Mouse (Mus musculus) forebrain, embryonic 10.5 days (tissue): ENCODE measurements around the gene Mybpc1. TPM values are rescaled to one million over a fixed set of nuclear protein-coding genes. Genes with fewer than 3 reads are reported as not detected.
"Not testable (repeated sequence)": the region's sequence is repeated elsewhere in the genome, so short reads cannot be mapped to it uniquely, and the experiment has no call there.

Source experiments
- DNase-seq: peaks from one replicate; pipeline ENCODE4 v3.0.0-alpha.2; 2017; ENCODE audit warnings: low spot score; ENCODE audit errors: extremely low spot score
- H3K27ac ChIP-seq: fragments of 300-500 bp; sonication (generic); 2 replicates; pipeline ENCODE4 v1.5.1; 2016; ENCODE audit warnings: mild to moderate bottlenecking
- H3K27me3 ChIP-seq: fragments of 300-500 bp; sonication (generic); 2 replicates; pipeline ENCODE4 v1.6.1; 2016; ENCODE audit warnings: mild to moderate bottlenecking; ENCODE audit not compliant: poor library complexity, severe bottlenecking
- H3K36me3 ChIP-seq: fragments of 300-500 bp; sonication (generic); replicated peaks from 2 replicates; pipeline ENCODE4 v1.6.1; 2016; ENCODE audit warnings: mild to moderate bottlenecking, moderate library complexity
- H3K4me1 ChIP-seq: fragments of 300-500 bp; sonication (generic); 2 replicates; pipeline ENCODE4 v1.6.1; 2016
- H3K4me3 ChIP-seq: fragments of 300-500 bp; sonication (generic); 2 replicates; pipeline ENCODE4 v1.5.1; 2016; ENCODE audit warnings: mild to moderate bottlenecking, moderate library complexity
- H3K9me3 ChIP-seq: fragments of 300-500 bp; sonication (generic); 2 replicates; pipeline ENCODE4 v1.6.1; 2016; ENCODE audit warnings: mild to moderate bottlenecking, moderate library complexity
- WGBS: fragments of 180-500 bp; shearing (Covaris S2); methylation state at CpG from one replicate; pipeline ENCODE4 v1.1.7; 2016; 5-methylcytosine and 5-hydroxymethylcytosine counted together
- polyA plus RNA-seq: library from polyadenylated mRNA; unstranded; fragments of >200 nt; fragmentation: Nextera tagmentation; extraction: Ambion mirVana; gene quantifications from 2 replicates; pipeline ENCODE4 v1.2.1, GENCODE M21; 2016

Mybpc1 gene
- polyA plus RNA-seq, 1 experiment from 2014 or later: 0.17 TPM

- Histone ChIP-seq H3K9me3 (no peaks in the 10 kb centered on the region), H3K4me3 (peak within 1 kb of the TSS; percentile 81), H3K36me3 (no peaks in the 10 kb centered on the region), H3K27ac (peak within 1 kb of the TSS; percentile 90), H3K27me3 (no peaks in the 10 kb centered on the region), H3K4me1 (peaks cover 36% of the 10 kb centered on the region)
- under 1% methylated on average over 62 of the region's 80 CpGs for WGBS
- DNase-seq: peak; percentile 86
Measured at GRCm38 (mm10) chr10:88503421-88504314, 101.3 kb downstream of the Mybpc1 start, which contains the start of gene Chpt1. Gene Chpt1, minus strand, starts transcription at chr10:88504073.

DNA sequence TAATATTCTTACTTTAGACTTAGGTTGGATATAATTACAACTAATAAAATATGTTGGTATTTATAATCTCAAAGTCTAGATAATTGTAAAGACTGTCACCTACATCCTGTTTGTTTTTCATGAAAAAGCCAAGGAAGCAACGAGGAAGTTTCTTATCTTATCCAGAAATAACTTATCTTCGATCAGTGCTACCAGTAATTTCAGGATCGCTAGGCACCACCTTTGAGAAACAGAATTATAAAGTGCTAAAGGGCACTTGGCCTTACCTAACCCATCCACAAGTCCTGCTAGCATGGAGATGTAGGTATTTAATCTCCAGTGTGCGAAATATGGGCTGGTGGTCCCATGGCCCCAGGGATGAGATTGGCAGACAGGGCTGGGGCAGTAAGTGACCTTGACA lies 102.0 kb downstream of the Mybpc1 start:
- Histone ChIP-seq H3K27ac (peak overlapping the region; percentile 90), H3K9me3 (no peaks in the 10 kb centered on the region), H3K4me1 (peaks cover 36% of the 10 kb centered on the region), H3K4me3 (peak overlapping the region; percentile 81), H3K27me3 (no peaks in the 10 kb centered on the region), H3K36me3 (no peaks in the 10 kb centered on the region)
- 61% methylated on average over 4 of the region's 4 CpGs for WGBS
- DNase-seq: no peak

DNA sequence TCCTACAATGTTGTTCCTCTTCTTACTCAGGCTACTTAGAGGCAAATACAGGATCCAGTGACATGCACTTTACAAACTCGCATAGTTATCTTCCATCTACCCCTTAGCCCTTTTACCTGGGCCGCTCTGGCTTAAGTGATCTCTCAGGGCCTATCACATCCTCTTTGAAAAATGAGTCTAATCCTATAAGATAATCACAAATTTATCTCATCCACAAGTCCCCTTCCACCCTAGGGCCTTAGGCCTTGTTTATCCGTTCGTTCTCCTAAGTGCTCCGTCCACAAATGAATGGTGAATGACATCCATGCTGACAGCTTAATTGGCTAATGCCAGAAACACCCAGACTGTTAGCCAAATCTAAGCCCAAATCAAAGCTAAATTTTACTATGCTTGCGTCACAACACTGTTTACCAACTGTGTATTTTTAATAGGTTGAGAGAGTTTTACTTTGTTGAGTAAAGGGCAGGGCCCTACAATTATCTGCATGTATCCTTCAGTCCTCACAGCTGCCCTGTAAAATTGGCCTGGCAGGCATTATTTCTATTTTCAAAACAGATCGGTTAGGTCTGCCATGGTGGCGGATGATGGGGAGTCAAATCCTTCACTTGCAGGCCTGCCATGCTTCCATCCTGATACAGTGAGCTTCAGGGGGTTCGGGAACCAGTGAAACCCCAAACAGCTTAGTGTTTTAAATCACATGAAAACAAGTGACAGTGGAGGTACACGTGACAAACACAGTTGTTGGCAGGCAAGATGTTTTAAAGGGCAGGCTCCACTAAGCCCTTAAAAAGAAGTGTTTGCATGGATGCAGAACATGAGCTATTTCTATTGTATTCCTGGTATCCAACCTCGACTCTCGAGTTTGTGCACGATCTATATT lies 102.8 kb downstream of the Mybpc1 start:
- 77% methylated on average over 13 of the region's 13 CpGs for WGBS

GRCm38 (mm10) chr10:88501370-88501769 lies 103.6 kb downstream of the Mybpc1 start:
- no peak overlapping the region for H3K27ac ChIP-seq
- H3K9me3 ChIP-seq: no peaks in the 10 kb centered on the region
- WGBS: 86% methylated on average over 10 of the region's 10 CpGs
- H3K36me3 ChIP-seq: no peaks in the 10 kb centered on the region
- DNase-seq: no peak
- H3K27me3 ChIP-seq: no peaks in the 10 kb centered on the region
- peaks cover 43% of the 10 kb centered on the region for H3K4me1 ChIP-seq
- no peak overlapping the region for H3K4me3 ChIP-seq

More for the DNA sequence above, 102.8 kb downstream of the Mybpc1 start:
- Histone ChIP-seq H3K4me1 (peaks cover 38% of the 10 kb centered on the region), H3K9me3 (no peaks in the 10 kb centered on the region), H3K27ac (no peak overlapping the region), H3K36me3 (no peaks in the 10 kb centered on the region), H3K27me3 (no peaks in the 10 kb centered on the region), H3K4me3 (peak overlapping the region; percentile 81; the same call in 1 of the 2 replicates)
- no peak for DNase-seq

DNA sequence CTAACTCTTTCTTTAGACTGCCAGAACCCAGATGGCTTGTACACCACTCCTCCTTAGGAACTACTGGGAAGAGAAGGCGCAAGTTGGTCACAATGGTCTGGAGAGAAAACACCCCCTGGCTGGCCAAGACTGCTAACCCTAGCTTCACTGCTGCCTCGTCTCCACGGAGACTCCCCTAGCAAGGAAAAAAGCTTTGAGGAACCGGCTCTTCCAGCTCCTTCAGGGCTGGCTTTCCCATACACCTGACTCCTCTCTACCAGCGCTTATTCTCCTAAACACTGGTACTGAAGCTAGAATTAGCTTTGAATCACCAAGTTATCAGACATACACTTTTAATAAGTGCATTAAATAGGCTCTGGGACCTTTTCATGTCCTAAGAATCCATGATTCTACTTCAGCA lies 105.0 kb downstream of the Mybpc1 start:
- no peaks in the 10 kb centered on the region for H3K27me3 ChIP-seq
- DNase-seq: no peak
- no peak overlapping the region for H3K4me3 ChIP-seq
- H3K4me1 ChIP-seq: peaks cover 37% of the 10 kb centered on the region
- 67% methylated on average over 5 of the region's 5 CpGs for WGBS
- no peaks in the 10 kb centered on the region for H3K9me3 ChIP-seq
- no peaks in the 10 kb centered on the region for H3K36me3 ChIP-seq
- no peak overlapping the region for H3K27ac ChIP-seq

GRCm38 (mm10) chr10:88496864-88497564 lies 107.9 kb downstream of the Mybpc1 start:
- H3K4me1 ChIP-seq: peaks cover 13% of the 10 kb centered on the region
- WGBS: 68% methylated on average over 11 of the region's 11 CpGs
- H3K36me3 ChIP-seq: no peaks in the 10 kb centered on the region
- no peak for DNase-seq
- no peak overlapping the region for H3K27ac ChIP-seq
- H3K4me3 ChIP-seq: no peak overlapping the region
- H3K27me3 ChIP-seq: no peaks in the 10 kb centered on the region
- no peaks in the 10 kb centered on the region for H3K9me3 ChIP-seq

GRCm38 (mm10) chr10:88494959-88495587 lies 109.9 kb downstream of the Mybpc1 start:
- Histone ChIP-seq H3K4me3 (no peak overlapping the region), H3K36me3 (no peaks in the 10 kb centered on the region), H3K9me3 (no peaks in the 10 kb centered on the region), H3K4me1 (peaks cover 7% of the 10 kb centered on the region), H3K27me3 (no peaks in the 10 kb centered on the region), H3K27ac (no peak overlapping the region)
- no peak for DNase-seq
- 89% methylated on average over 4 of the region's 4 CpGs for WGBS

- H3K4me3 ChIP-seq: no peak overlapping the region
- 94% methylated on average over 8 of the region's 8 CpGs for WGBS
- no peaks in the 10 kb centered on the region for H3K36me3 ChIP-seq
- H3K27ac ChIP-seq: no peak overlapping the region
- no peaks in the 10 kb centered on the region for H3K9me3 ChIP-seq
- peaks cover 7% of the 10 kb centered on the region for H3K4me1 ChIP-seq
- H3K27me3 ChIP-seq: no peaks in the 10 kb centered on the region
- no peak for DNase-seq
Measured at GRCm38 (mm10) chr10:88492658-88493057, 112.3 kb downstream of the Mybpc1 start.

DNA sequence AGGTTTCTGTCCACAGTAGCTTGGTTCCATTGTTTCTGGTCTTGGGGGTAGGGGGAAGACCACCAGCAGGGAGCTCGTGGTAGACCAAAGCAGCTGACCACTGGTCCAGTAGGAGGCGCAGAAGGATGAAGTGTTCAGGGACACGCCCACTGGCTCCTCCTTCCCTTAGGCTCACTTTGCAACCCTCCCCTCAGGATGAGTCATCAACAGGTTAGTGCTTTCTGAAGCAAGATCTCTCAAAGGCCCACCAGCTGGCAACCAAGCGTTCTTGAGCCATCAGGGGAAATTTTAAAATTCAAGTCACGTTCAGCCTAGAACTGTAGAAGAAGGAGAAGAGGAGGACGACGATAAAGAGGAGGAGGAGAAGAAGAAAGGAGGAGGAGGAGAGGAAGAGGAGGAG lies 113.3 kb downstream of the Mybpc1 start:
- peaks cover under 1% of the 10 kb centered on the region; the same call in 1 of the 2 replicates for H3K4me1 ChIP-seq
- H3K27ac ChIP-seq: no peak overlapping the region
- WGBS: 65% methylated on average over 7 of the region's 7 CpGs
- H3K9me3 ChIP-seq: no peaks in the 10 kb centered on the region
- no peaks in the 10 kb centered on the region for H3K27me3 ChIP-seq
- DNase-seq: no peak
- no peaks in the 10 kb centered on the region for H3K36me3 ChIP-seq
- H3K4me3 ChIP-seq: no peak overlapping the region

DNA sequence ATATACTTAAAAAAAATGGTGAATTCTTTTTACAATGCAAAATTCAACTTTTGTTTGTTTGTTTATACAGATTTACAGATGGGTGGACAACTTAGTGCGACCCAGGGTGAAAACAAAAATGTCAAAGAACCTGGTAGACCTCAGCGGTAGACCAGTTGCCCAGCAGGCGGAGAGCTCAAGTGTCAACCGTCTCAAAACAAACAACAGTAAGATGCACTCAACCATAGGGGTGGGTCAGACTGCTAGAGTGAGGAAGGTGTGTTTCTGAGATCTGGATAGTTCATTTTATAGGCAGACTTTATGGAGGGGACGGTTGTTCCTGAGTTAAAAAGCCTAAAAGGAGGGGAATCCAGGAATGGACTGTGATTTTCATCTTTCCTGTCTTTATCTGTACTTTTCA lies 116.3 kb downstream of the Mybpc1 start:
- 90% methylated on average over 5 of the region's 5 CpGs for WGBS
- Histone ChIP-seq H3K36me3 (peaks cover 3% of the 10 kb centered on the region; the same call in 1 of the 2 replicates), H3K4me1 (no peaks in the 10 kb centered on the region), H3K4me3 (no peak overlapping the region), H3K27me3 (no peaks in the 10 kb centered on the region), H3K9me3 (no peaks in the 10 kb centered on the region), H3K27ac (no peak overlapping the region)
- DNase-seq: no peak

GRCm38 (mm10) chr10:88482866-88483265 lies 122.1 kb downstream of the Mybpc1 start:
- H3K9me3 ChIP-seq, H3K27me3 ChIP-seq, H3K4me3 ChIP-seq, DNase-seq, H3K4me1 ChIP-seq, H3K27ac ChIP-seq, H3K36me3 ChIP-seq: not testable (repeated sequence)
- 92% methylated on average over 10 of the region's 10 CpGs for WGBS
